Mouse (Mus musculus) lung, postnatal 36 days (tissue): ENCODE data around the gene Inka2.

Experiments used
- DNase-seq: peaks from one replicate; pipeline ENCODE4 v3.0.0; 2022; ENCODE audit warnings: mixed read lengths

Inka2 gene

GRCm38 (mm10) chr3:105704031-105705008, at the start of gene Inka2:
Inka2 (plus strand) TSS chr3:105704599.
- DNase-seq = peak; percentile 86

- no peak for DNase-seq
Observed at GRCm38 (mm10) chr3:105655031-105655585, 49.3 kb upstream of the Inka2 start.

- no peak for DNase-seq
Observed at GRCm38 (mm10) chr3:105660530-105660929, 43.9 kb upstream of the Inka2 start.

- DNase-seq = no peak
Observed at GRCm38 (mm10) chr3:105663043-105663442, 41.4 kb upstream of the Inka2 start.

- no peak for DNase-seq
Observed at GRCm38 (mm10) chr3:105665105-105665765, 39.2 kb upstream of the Inka2 start.

GRCm38 (mm10) chr3:105666996-105667523, 37.3 kb upstream of the Inka2 start:
- no peak for DNase-seq

GRCm38 (mm10) chr3:105668161-105668560, 36.2 kb upstream of the Inka2 start:
- no peak for DNase-seq

GRCm38 (mm10) chr3:105669776-105670175, 34.6 kb upstream of the Inka2 start:
- DNase-seq = no peak

- DNase-seq = no peak
Observed at GRCm38 (mm10) chr3:105670801-105671200, 33.6 kb upstream of the Inka2 start.

- DNase-seq = peak; percentile 89
Observed at GRCm38 (mm10) chr3:105674595-105675218, 29.7 kb upstream of the Inka2 start.

GRCm38 (mm10) chr3:105675932-105676331, 28.5 kb upstream of the Inka2 start:
- no peak for DNase-seq

GRCm38 (mm10) chr3:105680346-105680745, 24.1 kb upstream of the Inka2 start:
- no peak for DNase-seq

- no peak for DNase-seq
Observed at GRCm38 (mm10) chr3:105686394-105687323, 17.7 kb upstream of the Inka2 start.

- DNase-seq = peak; percentile 98
Observed at GRCm38 (mm10) chr3:105687324-105688060, 16.9 kb upstream of the Inka2 start, which contains the start of gene Ddx20. Ddx20 (minus strand) TSS chr3:105687574.

- no peak for DNase-seq
Observed at GRCm38 (mm10) chr3:105688536-105688935, 15.9 kb upstream of the Inka2 start.

GRCm38 (mm10) chr3:105693327-105694080, 10.9 kb upstream of the Inka2 start:
- DNase-seq = no peak

GRCm38 (mm10) chr3:105695476-105696386, 8.7 kb upstream of the Inka2 start:
- DNase-seq = no peak

- DNase-seq = no peak
Observed at GRCm38 (mm10) chr3:105696387-105697147, 7.8 kb upstream of the Inka2 start.
